Mouse (Mus musculus) gastrocnemius, postnatal 36 days (tissue): ENCODE measurements at regions not wholly inside any gene's neighbourhood (a gene's known extent, or its start where the extent isn't known, plus 50 kb on each side); places are given as distances from the start of the nearest gene placed in this dataset.

Source experiments
- DNase-seq, 2 experiments: peaks; one replicate each; pipeline ENCODE4 v3.0.0; 2022
- intact Hi-C: fragments of 180-260 bp; cut with DNase I; formaldehyde crosslinking; loops from one replicate; pipeline ENCODE4 v1.15.1; 2025

- intact Hi-C loops, result no loop called here
- no peak for DNase-seq
These were observed 361.3 kb upstream of the Gm10131 start for GRCm38 (mm10) chr8:34472846-34473245.

GRCm38 (mm10) chr8:34472434-34472833, 360.9 kb upstream of the Gm10131 start:
- intact Hi-C loops, result no loop called here
- DNase-seq, result no peak

GRCm38 (mm10) chr8:34469091-34469490, 357.6 kb upstream of the Gm10131 start:
- DNase-seq, result no peak
- intact Hi-C loops, result no loop called here

GRCm38 (mm10) chr8:34466786-34467364, 355.3 kb upstream of the Gm10131 start:
- intact Hi-C loops, result no loop called here
- no peak for DNase-seq

- no peak for DNase-seq
- intact Hi-C loops, result no loop called here
These were observed 353.9 kb upstream of the Gm10131 start for GRCm38 (mm10) chr8:34465398-34465797.

GRCm38 (mm10) chr8:34462262-34462661, 350.7 kb upstream of the Gm10131 start:
- DNase-seq, result no peak
- intact Hi-C loops, result no loop called here

GRCm38 (mm10) chr8:34458300-34458699, 346.8 kb upstream of the Gm10131 start:
- intact Hi-C loops, result no loop called here
- DNase-seq, result no peak

- intact Hi-C loops, result no loop called here
- no peak for DNase-seq
These were observed 345.0 kb upstream of the Gm10131 start for GRCm38 (mm10) chr8:34456543-34456942.

- intact Hi-C loops, result no loop called here
- DNase-seq, result no peak
These were observed 343.8 kb upstream of the Gm10131 start for GRCm38 (mm10) chr8:34455376-34455775.

- no peak for DNase-seq
- intact Hi-C loops, result no loop called here
These were observed 341.3 kb upstream of the Gm10131 start for GRCm38 (mm10) chr8:34452811-34453210.

- intact Hi-C loops, result no loop called here
- no peak for DNase-seq
These were observed 339.9 kb upstream of the Gm10131 start for GRCm38 (mm10) chr8:34451211-34452000.

- intact Hi-C loops, result no loop called here
- DNase-seq, result no peak
These were observed 338.0 kb upstream of the Gm10131 start for GRCm38 (mm10) chr8:34449391-34450044.

GRCm38 (mm10) chr8:34447880-34448830, 336.6 kb upstream of the Gm10131 start:
- no peak for DNase-seq
- intact Hi-C loops, result no loop called here

- intact Hi-C loops, result no loop called here
- DNase-seq, result no peak
These were observed 331.2 kb upstream of the Gm10131 start for GRCm38 (mm10) chr8:34442688-34443087.

GRCm38 (mm10) chr8:34441756-34442155, 330.2 kb upstream of the Gm10131 start:
- intact Hi-C loops, result no loop called here
- DNase-seq, result no peak

- DNase-seq, result no peak
- intact Hi-C loops, result no loop called here
These were observed 329.2 kb upstream of the Gm10131 start for GRCm38 (mm10) chr8:34440771-34441170.

GRCm38 (mm10) chr8:34438771-34439170, 327.2 kb upstream of the Gm10131 start:
- intact Hi-C loops, result no loop called here
- no peak for DNase-seq

- no peak for DNase-seq
- intact Hi-C loops, result no loop called here
These were observed 320.4 kb upstream of the Gm10131 start for GRCm38 (mm10) chr8:34431985-34432384.

GRCm38 (mm10) chr8:34429231-34429630, 317.7 kb upstream of the Gm10131 start:
- no peak for DNase-seq
- intact Hi-C loops, result no loop called here

GRCm38 (mm10) chr8:34401571-34401970, 290.0 kb upstream of the Gm10131 start:
- intact Hi-C loops, result no loop called here
- DNase-seq, result no peak
